Mouse (Mus musculus) frontal cortex, adult 2 months (tissue): ENCODE measurements at regions not wholly inside any gene's neighbourhood (a gene's known extent, or its start where the extent isn't known, plus 50 kb on each side); places are given as distances from the start of the nearest gene placed in this dataset.
A peak's percentile ranks its signal among the peaks of the same experiment; 100 is the strongest.

Experiments
- DNase-seq, 2 experiments: peaks; one replicate each; pipeline ENCODE4 v3.0.0; 2022; ENCODE audit warnings: low spot score in 1 of 2; ENCODE audit errors: extremely low spot score in 1 of 2

GRCm38 (mm10) chr3:148572493-148572892, 417.9 kb downstream of the Adgrl2 start:
- DNase-seq, result no peak

GRCm38 (mm10) chr3:148564716-148565115, 425.6 kb downstream of the Adgrl2 start:
- no peak for DNase-seq

- no peak for DNase-seq
Measured at GRCm38 (mm10) chr3:148561211-148561610, 429.1 kb downstream of the Adgrl2 start.

DNA sequence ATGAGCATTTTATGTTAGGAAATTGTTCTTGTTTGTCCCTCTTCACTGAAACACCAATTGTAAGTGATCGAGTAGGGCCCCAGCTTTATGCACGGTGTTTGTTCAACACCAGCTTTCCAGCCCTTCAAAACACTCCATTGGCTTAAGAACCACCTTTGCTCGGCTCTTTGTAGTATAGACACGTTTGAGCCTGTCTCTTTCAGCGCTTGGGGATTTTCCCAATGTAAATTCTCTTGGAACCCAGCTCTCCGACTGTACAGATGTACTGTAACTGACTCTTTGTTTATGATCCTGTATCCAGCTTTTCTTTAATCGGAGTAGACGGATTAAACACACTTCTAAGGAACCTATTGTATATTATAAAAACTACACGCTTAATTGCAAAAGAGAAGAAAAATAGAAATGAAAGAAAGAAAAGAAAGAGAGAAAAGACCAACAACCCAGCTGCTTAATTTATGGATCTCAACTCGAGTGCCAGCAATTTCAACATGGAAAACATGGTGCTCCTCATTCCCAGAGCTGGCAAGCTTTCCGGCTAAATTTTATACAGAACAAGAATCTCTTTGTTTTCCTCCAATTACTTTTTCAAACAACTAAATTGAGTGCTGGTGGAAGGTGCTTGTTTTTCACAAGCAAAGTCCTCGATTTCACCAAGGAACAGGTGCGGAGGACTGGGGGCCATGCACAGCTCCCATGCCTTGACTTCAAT, 430.4 kb downstream of the Adgrl2 start:
- DNase-seq, result peak in 1 of 2 experiments; percentile 8

DNA sequence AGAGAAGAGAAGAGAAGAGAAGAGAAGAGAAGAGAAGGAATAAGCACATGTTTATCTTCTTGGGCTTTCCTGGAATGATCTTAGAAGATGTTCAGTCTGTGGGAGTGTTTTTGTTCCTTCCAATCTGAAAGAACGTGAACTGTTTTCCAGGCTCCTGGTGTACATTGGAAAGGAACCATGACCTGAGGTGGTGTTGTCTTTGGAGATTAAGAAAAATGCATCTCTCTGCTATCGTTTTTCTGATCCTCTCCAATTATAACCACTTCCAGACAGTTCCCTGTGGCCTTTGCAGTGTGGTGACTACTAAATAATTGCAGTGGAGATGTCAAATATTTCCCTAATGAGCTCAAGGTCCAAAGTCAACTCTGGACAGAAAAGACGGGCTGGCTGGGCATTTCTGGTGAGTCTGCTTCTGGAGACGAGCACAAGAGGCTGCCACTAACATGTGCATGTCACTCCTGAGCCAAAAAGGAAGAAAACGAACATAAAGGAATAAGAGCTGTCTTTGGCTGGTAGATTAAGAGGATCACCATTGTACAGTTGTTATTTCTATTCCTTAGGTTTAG, 431.7 kb downstream of the Adgrl2 start:
- DNase-seq, result no peak

GRCm38 (mm10) chr3:148555324-148555723, 435.0 kb downstream of the Adgrl2 start:
- no peak for DNase-seq

DNA sequence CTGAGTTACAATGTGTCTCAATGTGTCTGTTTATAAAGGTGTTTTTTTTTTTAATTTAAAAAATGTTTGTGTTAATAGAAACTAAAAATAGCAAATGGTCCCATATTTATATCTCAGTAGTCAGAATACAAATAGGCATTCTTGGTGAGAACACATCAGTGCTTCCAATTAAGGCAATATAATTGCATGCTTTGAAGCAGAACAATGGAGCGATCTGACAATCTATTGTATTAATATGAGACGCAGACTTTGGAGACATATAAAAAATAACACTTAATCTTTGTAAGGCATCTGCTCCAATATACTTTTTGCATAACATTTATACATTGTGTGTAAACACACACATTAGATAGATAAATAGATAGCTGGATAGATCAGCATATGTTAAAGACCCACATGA, 439.6 kb downstream of the Adgrl2 start:
- no peak for DNase-seq

GRCm38 (mm10) chr3:148544929-148545328, 445.4 kb downstream of the Adgrl2 start:
- no peak for DNase-seq

- no peak for DNase-seq
Measured at GRCm38 (mm10) chr3:148542217-148542616, 448.1 kb downstream of the Adgrl2 start.

GRCm38 (mm10) chr3:148537669-148538271, 452.6 kb downstream of the Adgrl2 start:
- DNase-seq, result no peak

DNA sequence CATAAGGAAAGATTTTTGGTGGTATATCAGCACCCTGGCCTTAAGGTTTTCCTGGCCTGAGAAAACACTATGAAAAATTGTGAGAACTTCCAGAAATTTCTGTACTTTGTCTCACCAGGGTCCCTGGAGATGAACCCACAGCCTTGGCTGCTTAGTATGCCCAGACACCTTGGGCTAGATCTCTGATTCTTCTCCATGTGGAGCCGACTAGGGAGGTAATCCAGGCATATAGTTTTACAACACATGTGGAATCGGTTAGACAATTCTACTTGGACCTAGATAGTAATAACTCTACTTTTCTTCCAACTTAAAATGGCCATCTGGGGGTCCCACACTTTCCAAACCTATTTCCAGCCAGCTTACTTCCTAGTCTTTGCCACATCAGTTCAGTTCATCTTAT, 460.5 kb downstream of the Adgrl2 start:
- DNase-seq, result no peak

DNA sequence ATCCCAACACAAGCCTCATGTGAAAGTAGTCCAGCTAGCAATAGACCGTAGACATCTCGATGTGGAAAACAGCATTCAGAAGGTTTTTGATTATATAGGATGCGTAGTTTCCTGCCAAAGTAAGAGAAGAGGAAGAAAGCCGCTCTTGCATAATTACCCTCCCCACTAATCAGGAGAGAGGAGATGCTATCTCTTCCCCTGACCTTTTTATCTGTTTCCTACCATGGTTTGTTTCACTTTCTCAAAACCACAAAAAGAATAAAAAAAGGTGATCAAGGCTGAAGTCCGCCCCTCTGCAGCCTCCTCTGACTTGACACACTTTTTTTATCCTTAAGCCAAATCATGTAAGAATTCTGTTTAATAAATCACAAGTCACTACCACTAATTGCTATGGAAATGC, 480.0 kb downstream of the Adgrl2 start:
- DNase-seq, result no peak

GRCm38 (mm10) chr3:148504928-148505327, 485.4 kb downstream of the Adgrl2 start:
- no peak for DNase-seq

GRCm38 (mm10) chr3:148503432-148503831, 486.9 kb downstream of the Adgrl2 start:
- DNase-seq, result no peak

DNA sequence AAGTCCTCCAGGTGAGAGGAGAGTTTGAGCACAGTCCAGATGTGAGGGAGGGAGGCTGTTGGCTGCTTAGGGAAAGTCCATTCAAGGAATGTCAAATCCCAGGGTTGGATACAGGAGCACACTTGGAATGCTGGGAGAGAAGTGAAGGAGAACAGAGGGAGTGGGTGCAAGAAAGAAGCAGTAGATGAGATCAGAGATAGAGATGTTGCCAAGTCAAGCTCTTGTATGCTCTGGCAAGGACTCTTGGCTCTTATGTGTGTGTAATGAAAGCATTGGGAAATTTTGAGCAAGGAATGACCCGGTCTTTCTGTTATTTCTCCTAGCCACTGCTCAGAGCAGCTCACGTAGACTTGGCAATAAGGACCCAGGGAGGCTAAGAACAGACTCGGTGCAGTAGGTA, 488.6 kb downstream of the Adgrl2 start:
- DNase-seq, result no peak

DNA sequence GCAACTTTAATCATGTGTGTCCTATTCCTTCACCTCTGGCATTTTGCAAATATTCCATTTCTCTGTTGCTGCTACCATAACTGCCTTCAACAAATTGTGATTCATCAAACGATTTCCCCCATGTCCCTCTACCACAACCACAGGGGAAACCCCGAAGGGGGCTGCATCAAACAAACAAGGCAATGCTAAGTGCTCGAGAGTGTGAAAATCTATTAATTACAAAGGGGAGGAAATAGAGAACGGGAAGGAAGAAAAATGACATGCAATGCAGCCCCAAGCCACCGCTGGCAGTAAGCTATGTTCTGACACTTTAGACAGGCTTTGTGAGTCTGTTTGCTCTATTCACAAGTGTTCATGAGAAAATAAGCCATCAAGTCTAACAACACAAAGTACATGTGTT, 493.7 kb downstream of the Adgrl2 start:
- DNase-seq, result no peak

GRCm38 (mm10) chr3:148491287-148491686, 499.1 kb downstream of the Adgrl2 start:
- DNase-seq, result no peak

DNA sequence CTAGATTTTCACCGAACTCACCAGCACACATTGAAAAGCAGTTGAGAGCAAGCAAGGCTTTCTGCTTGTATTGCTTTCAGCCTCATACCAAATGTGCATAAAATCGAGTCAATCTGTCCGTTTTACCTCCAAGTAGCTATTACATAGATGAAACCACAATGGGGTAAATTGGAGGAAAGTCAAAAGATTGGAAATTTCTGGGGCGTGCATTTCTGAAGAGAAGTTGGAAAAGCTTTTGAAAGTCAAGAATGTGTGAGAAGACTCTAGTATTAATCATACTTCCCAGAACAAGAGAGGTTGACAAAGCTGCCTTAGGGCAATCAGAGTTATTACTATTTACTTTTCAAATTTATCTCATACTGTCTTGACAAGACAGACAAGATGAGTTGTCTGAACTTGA, 501.2 kb downstream of the Adgrl2 start:
- DNase-seq, result no peak

- no peak for DNase-seq
Measured at GRCm38 (mm10) chr3:148487949-148488348, 502.4 kb downstream of the Adgrl2 start.

DNA sequence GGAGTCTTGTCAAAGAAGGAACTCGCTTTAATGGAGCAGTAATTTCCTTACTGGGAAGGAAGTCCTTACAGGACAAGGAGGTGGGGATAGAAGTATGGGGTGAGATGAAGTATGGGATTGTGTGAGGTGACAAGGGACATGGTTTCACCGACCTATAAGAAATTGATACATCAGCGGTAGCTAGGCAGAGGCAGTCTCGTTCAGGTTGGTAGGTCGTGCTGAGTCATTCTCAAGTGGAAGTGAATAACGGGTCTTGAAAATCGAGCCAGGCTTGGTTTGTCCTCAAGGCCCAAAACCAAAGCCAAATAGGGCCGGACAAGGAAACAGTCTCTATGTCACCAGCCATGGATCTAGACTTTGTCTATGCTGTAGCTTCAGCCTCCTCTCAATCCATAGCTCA, 514.5 kb downstream of the Adgrl2 start:
- no peak for DNase-seq

DNA sequence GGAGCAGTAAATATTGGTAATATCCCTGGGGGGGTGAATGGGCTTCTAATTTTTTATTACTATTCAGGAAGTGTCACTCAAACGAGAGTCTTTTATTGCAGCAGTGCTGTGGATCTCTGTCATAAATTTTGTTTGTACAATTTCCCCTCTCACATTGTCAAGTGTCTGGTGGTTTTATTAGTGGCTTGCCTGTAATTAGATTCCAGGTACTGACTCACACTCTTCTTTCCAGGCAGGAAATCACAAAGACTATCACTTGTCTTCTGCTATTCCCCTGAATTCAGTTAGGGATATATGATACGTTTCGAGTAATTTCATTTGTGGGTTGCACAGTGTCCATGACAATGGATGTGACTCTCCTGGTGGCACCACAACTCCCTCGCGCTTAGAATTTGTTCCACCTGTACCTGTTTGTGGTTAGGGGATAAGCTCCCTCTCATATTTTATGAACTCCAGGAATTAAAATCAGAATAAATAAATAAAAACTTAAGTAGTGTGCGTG, 517.4 kb downstream of the Adgrl2 start:
- DNase-seq, result no peak

GRCm38 (mm10) chr3:148465456-148465855, 524.9 kb downstream of the Adgrl2 start:
- DNase-seq, result no peak
